Mouse (Mus musculus) lung, postnatal 0 days (tissue): Measurements from ENCODE around the gene Taar1.

Experiments used
- CTCF ChIP-seq: IDR thresholded peaks from 2 replicates; pipeline ENCODE4 v1.5.1; 2016; ENCODE audit warnings: antibody characterized with exemption, mild to moderate bottlenecking
- EP300 ChIP-seq: IDR thresholded peaks from 2 replicates; pipeline ENCODE4 v1.6.1; 2016; ENCODE audit warnings: antibody characterized with exemption, mild to moderate bottlenecking, control low read depth

DNA sequence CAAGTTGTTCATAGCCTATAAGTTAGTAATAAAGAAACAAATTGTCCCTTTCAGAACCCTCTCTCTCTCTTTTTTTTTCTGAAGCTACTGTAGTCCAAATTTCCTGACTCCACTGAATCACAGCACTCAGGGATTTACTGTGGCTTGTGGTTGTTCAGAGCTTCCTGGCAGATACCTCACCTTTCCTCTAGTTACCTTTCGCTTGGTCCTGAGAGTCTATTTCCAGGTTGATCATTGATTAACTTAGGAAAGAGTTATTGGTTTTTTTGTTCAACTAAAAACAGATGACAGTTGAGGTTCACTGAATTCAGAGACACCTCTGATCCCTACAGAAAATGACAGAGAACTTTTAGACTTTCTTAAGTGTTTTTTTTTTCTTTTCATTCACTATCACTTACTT, 35.2 kb upstream of the Taar1 start:
- TF ChIP-seq CTCF (no peak), EP300 (no peak)
